Mouse (Mus musculus) CD4-positive, CD25-positive, alpha-beta regulatory T cell, adult 4 months (primary cell): ENCODE measurements at regions not wholly inside any gene's neighbourhood (a gene's known extent, or its start where the extent isn't known, plus 50 kb on each side); places are given as distances from the start of the nearest gene placed in this dataset.

ENCODE experiments used
- ATAC-seq: one replicate; pipeline ENCODE4 v1.8.0; 2017

DNA sequence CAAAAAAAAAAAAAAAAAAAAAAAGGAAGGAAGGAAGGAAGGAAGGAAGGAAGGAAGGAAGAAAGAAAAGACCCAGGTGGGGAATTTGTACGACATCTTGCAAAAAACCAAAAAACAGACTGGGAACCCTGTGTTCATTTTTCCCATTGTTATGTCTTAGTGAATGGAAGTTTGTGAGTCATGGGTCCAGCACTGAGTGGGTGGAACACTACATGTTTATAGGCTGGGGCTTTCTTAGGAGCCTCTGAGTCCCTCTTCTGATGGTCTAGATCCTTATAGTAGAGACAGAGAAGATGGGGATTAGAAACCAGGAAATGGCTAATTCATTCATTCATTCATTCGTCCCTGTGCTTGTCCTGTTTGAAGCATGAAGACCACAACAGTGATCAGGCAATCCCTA is 105.5 kb downstream of the Tpra1 start:
- no peak for ATAC-seq

DNA sequence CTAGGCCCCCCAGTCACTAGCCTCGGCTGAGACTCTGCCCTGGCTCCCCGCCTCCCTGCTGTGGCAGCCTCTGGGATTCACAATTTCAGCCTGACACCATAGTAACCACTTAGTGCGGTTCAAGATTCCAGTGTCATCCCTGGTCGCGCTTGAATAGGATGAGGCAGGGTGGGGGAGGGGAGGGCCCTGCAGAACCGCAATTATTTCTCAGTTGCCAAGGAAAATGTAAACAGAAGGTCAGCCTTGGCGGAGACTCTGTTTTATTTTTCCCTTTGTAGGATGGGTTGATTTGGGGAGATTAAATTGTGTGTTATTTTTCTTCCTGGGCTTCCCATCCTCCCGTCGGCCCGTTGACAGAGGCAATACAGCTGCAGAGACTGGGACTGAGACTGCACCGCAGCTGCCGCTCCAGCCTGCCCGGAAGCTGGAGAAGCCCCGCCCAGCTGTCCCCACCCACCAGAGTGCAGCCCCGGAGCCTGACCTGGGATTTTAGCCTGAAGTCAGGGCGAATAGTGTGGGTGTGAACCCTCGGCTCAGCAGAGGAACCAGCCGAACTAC is 106.6 kb downstream of the Tpra1 start:
- ATAC-seq, result no peak

DNA sequence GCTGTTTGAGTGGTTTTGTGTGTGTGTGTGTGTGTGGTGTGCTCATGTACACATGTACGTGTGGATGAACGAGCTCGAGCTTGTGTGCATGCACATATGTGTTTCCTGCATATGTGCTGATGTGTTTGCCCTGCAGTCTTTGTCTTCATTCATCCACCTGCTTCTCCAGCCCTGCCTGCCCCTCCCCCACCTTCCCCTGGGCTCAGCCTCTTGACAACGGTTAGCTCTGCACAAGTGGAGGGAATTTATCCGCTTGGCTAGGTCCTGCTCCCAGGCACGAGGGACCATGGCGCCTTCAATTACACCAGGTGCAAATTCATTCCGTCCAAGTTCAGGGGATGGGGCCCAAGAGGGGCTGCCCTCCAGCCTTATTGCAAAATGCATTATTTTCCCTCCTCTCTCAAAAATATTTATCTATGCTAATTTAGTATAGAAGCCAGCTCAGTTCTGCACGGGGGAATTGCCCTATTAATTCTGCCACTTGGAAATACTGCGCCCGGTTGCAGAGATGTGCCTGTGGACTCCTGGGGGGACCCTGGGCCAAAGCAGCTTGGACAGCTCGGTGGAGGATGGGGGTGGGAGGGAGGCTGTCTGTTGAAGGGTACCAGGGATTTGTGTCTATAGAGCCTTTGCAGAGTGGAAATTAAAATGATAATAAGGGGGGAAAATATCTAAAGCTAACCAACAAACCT is 111.1 kb downstream of the Tpra1 start:
- ATAC-seq, result no peak

DNA sequence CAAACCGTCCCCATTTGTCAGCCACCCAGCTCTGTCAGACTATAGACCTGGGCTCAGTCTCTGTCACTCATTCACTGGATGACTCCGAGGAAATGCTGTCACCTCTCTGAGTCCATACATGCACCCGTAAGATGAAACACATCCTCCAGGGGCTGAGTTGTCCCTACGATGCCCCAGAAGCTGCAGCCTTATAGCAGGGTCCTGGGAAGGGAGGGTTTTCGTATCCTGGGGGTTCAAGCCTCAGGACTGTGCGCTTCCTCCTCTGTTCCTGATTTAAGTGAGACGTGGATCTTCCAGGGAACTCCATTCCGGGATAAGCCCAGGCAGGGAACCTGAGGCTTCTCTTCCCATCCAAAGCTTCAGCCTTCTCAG is 111.6 kb downstream of the Tpra1 start:
- no peak for ATAC-seq

DNA sequence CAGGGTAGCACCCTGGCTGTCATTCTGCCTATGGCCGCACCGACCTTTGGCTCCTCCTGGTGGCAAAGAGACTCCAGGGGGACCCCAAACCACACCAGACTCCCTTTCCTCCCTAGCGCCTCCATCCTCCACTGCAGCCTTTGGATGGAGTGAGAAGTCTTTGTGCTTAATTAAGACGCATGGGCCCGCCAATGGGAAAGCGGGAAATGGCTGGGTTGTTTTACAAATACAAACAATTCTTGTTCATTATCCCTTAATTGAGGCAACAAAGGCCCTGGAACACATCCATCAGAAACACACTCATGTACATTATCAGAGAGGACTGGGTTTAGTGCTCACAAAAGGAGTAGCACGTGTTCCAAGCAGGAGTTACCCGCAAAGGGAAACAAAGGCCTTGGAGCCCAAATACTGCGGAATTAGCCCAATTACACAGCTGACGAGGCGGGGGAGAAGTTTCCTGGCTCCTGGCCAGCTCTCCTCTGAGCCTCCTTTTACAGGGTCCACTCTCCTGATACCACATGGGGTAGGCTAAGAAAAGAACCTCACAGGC is 122.1 kb downstream of the Tpra1 start:
- ATAC-seq, result no peak

DNA sequence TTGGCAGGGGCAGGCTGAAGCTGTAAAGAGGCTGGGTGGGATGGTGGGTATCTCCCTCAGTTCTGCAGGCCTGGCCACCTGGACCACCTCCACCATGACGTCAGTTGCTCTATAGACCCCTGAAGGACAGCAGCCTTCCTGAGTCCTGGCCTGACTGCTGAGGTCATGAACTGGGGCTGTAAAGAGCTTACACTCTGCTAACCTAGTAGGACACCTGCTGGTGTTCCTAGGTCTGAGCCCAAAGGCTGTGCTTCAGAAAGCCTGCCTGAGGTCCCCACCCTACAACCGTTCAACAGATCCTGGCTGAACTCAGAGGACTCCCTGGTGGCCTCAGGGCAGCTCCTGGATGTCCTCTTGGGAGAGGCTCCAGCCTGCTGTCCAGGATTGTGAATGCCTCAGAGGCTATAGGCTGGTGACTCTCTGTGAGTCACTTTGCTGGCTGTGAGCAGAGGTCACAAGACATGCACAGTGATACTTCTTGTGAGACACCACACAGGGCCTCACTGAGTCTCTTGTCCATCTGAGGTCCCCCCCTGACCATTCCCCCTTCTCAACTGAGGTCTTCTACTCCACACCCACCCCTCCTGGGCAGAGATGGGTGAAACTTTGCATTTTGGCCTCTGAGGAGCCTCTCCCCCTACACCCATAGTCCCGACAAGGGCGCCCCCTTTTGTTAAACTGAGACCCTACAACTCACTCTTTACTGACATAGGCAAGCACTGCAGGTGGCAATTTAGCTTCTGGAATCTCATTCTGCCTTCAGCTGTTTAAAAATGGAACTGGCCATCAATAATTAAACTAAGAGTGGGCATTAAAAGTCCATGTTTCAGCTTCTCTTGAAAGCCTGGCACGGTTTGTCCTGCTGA is 131.6 kb downstream of the Tpra1 start:
- ATAC-seq, result no peak

DNA sequence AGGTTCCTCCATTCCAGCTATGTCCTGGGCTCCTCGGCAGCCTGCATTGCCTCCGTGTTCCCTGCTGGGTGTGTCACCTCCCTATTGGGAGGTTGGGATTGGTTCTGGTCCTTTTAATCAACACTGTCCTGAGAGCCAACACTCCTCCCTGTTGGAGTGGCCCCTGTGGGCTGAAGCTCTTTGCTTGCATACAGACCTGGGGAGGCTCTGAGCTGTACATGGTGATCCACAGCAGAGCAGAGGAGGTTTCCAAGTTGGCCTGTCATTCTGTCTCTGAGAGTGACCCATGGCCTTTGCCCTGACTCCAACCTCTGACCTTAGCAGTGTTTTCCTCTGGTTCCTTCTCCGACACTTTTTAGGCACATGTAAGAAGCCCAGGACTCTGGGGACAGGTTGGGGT is 132.4 kb downstream of the Tpra1 start:
- ATAC-seq, result no peak

DNA sequence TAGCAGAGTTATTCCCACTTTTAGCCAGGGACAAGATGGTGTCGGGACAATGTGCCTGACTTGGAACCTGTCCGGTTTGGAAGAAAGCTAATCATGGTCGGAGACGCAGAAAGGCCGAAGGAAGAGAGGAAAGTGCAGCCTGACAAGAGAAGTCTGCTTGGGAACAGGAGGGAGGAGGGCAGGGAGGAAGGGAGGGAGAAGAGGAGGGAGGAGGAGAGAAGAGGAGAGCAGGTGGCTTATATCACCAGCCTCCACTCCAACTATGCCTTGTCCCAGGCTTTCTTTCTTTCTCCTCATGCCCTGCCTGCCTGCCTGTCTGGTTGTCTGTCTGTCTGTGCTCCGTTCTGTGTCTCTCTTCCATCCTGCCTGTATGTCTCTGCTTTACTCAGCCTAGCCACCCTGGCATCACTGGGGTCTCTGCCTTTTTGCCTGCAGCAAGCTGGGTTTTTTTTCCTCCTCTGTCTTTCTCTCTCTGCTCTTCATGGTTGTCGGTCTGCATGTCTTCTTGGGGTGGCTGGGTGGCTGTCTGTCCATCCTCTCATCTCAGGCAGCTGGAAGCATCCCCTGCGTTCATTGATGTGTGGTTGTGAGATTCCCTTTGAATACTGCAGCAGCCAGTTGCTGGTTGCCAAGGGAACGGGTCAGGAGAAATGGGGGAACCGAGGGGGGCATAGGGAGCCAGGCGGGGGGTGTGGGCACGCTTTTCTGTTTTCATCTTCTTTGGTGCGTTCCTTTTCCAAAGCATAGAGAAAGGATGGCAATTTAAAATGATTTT is 133.2 kb downstream of the Tpra1 start:
- ATAC-seq, result no peak

DNA sequence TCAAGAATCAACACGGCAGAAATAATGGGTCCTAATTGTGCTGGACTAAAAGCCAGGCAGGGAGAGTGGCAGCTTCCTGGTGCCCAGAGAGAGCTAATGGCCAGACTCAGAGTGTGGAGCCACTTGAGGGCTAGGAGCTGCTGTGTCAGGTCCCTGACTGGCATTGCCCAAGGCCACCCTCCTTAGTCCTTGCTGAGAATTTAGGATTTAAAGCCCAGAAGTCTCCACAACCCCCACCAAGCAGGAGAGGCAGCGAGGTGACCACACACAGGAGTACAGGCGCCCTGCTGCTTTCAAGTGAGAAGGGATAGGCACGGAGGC is 133.7 kb downstream of the Tpra1 start:
- no peak for ATAC-seq

DNA sequence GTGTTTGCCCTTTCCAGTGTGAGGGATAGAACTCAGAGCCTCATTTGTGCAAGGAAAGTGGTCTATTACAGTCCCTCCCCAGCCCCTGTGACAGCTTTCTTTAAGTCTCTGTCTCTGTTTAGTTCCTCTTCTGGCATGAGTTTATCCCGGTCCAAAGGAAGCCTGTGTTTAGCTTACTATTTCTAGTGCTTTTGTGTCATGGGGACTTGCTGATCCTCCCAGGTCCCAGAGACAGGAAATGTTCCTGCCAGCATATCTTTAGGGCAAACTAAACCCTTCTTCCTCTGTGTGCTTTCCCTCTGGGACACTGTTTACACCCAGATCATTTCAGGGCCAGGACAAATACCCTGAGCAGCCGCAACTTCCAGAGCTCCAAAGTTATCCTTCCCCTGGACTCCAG is 135.3 kb downstream of the Tpra1 start:
- ATAC-seq, result no peak

DNA sequence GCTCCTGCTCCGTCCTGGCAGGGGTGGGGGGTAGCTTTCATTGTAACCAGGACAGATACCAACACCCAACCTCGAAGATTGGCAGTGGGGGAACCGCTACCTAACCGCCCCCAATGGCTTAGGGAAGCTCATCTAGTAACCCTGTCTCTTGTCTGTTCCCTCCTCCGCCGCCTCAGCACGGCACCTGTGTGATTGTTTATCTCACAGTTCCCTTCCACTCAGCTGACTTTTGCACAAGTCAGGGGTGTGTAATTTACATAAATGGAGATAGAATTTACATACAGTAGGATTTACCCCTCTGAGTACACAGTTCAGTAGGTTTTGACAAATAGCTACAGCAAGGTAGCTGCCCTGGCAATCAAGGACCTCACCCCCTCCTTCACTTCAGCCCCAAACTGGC is 135.8 kb downstream of the Tpra1 start:
- no peak for ATAC-seq

DNA sequence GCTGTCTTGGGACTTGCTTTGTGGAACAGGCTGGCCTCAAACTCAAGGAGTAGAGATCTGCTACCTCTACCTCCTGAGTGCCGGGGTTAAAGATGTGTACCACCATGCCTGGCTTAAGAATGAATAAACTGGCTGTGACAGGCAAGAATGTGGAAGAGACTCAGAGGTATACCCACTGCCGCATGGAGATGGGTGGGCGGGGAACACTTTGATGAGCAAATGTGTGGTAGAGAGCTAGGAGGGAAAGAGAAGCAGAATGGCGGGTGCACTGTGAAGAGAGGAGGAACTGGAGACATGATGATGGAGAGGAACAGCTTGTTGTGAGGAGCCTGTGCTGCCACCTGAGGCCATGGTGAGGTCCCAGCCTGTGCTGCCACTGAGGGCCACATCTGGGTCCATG is 138.9 kb downstream of the Tpra1 start:
- ATAC-seq, result no peak

DNA sequence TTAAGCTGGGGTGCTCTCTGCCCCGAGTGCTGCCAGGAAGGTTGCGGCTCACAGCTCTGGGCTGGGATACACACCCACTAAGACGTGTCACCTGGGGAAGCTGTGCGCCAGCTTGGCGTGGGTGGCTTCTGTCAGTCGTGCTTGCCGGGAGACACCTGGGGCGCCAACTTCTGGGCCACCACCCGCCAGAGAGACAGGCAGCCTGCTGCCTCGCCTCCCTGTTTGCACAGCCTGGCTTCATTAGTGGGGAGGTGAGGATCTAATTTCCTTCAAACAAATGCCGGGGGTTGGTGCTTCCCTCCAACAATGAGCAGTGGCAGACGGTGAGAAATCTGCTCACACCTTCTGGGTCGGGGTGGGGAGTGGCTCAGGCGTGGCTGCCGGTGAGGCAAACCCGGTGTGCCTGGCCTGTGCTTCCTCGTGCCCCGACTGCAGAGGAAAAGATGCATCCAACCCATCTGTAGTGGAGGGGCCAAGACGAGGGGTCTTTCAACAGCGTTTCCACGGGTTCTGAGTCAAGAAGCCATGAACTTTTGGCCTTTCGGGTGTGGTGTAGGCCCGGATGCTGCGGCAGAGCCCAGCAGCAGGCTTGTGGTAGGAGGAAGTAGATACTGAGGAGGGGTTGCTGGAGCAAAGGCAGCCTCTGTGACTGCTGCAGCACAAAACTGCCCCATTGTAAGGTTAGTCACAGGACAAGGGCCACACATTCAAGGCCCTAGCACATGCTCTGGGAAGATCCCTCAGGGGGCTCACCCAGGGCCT is 140.6 kb downstream of the Tpra1 start:
- peak; percentile 92 for ATAC-seq

DNA sequence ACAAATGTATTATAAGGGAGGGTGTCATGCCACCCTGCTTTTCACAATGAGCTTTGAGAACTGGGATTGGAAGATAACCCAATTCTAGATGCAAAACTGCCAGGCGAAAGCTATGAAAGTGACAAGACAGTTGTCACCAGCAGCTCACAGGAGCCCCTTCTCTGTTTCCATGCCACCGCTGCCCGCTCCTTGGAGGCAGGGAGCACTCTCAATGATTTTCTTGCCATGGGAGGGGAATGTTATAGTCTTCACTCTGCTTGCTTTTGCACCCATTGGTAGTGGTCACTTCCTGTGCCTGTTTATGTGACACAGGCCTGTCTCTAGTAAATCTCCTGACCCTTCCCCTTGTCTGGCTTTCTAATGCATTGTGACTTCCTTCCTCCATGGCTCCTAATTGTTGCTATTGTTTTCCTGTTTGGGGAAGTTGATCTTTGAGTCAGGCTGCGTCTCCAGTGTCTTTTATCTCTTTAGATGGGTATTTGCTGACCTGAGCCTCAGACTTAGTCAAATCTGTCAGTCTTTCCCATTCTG is 143.4 kb downstream of the Tpra1 start:
- no peak for ATAC-seq

DNA sequence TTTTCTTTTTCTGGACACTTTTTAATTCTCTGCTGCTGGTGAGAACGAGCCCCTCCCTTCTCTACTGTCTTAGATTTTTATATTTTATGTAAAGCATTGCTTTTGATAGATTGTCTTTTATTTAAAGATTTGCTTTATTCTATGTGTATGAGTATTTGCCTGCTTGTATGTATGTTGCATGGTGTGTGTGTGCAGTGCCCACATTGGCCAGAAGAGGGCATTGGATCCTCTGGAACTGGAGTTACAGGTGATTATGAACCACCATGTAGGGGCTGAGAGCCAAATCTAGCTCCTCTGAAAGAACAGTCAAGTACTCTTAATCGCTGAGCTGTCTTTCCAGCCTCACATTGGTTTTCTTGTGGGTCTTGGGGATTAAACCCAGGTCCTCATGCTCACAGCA is 144.4 kb downstream of the Tpra1 start:
- ATAC-seq, result no peak

DNA sequence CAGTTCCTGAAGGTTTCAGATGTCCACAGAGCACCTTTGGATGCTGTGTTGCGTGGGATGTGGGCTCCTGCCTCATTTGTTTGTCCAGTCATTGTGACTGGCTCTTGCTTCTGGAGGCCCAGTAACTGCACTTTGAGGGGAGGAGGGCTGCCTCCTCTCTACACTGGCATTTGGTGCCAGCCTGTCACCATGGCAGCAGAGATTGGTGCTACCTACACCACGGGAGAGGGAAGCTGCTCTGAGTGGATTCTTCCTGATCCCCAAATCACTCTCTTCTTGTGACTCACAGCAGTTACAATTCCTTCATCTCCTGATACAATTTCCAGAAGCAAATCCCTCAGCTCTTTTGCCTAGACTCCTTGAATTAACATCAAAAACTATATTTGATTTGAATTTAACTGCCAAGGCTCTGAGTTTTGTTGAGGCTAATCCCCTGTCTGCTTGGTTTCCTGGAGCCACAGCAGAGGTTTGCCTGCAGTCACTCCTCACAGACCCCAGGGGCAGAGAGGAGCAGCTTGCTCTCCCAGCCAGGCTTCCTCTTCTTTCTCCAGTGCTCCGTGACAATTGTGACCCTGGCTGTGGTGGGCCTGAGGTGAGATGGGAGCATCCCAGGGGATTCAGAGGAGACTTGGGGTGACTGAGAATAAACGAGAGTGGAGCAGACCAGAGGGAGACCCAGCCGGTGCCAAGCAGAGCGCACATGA is 145.7 kb downstream of the Tpra1 start:
- ATAC-seq, result no peak

DNA sequence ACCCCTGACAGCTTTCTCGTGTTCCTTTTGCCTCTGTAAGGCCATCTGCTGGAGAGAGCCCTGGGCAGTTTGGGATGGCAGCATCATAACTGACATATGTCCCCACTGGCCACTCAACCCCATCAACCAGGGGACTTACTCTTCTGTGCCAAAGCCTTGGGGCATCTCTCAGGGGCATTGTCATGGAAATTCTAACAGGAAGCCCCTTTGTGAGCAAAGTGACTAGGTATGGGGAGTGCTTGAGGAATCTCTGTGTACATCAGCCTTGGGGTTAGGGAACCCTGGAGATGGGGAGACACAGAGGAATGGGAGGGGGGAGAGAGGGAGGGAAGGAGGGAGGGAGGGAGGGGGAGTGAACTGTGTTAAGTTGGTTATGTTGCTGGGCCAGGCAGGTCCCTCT is 147.2 kb downstream of the Tpra1 start:
- ATAC-seq, result no peak

DNA sequence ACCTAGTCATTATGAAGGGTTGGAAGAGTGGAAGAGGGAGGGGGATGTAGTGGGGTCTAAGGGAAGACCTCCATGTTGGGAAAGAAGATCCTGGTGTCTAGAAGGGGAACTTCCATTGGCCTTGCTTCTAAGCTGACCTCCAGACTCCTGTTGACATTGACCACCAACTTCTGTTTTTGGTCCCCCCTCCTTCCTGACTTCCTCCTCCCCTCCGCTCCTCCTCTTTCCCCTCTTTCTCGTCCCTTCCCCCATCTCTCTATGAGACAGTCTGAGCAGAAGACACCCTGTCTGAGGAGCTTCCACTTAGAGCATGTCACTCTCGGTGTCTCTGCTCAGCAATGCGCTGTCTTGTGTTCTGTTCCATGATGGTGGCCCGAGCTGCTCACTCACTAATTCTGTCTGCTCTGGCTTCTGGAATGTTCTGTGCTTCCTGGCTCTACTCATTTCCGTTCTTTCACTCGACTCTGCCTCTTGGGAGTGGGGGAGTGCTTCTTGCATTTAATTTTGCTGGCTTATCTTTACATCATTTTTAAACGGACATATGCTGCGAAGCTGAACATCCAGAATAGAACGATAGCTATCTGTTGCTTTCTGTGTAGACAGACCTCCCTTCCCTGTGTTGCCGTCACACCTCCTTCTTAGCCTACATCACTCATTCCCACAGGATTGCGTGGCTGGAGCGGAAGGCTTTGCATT is 148.7 kb downstream of the Tpra1 start:
- ATAC-seq, result no peak

DNA sequence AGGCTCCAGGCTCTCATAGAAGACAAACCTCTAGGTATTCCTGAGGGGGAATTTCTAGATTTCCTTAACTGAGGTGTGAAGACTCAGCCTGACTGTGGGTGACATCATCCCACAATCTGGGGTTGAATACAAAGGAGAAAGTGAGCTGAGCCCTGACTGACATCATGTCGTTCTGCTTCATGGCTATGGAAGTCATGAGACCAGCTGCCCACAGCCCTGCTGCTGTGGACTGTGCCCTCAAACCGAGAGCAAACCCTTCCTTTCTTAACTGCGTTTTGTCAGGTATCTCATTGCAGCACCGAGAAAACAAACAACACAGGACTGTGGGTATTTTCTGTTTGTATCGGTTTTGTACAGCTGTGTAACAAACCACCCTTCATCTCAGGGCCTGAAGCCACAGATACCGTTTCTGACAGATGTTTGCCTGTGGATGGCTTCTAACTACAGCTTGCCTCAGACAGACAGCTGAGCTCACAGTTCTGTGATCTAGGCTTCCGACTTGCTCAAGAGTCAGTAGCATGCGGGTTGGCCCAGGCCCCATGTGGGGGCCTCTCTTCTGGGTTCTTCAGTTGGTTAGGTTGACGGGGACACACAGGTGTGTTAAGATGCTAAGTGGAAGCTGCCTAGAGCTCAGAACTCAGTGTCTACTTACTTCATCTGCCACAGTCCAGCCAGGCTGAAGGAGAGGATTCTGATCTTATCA is 150.9 kb downstream of the Tpra1 start:
- no peak for ATAC-seq

DNA sequence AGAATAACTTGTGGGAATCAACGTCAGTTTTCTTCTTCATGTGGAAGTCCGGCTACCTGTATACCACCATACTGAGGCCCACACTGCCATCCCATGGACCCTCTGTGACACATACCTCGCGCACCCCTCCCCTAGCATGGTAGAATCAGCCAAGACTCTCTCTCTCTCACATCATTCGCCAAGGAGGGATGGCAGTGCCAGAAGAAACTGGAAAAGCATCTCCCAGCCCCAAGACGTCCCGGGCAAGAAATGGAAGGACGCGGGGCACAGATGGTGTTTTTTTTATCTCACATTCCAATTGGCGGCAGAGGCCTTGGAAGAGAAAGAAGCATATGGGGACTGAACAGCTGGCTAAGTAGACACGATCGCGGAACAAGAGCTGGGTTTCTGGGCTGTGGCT is 152.0 kb downstream of the Tpra1 start:
- no peak for ATAC-seq
